Comparison of ENCODE assay signal across 23 mouse cellular contexts in genomic region chrX:51197012-51197411, GRCm38 (mm10). TPM values are rescaled to one million over a fixed set of nuclear protein-coding genes. Genes with fewer than 3 reads are reported as not detected.
DNase-seq lines count a peak whose midpoint lies in the region; ATAC-seq and TF ChIP-seq lines count a peak whose summit lies in the region.
"Had no signal": no experiment of that assay in that cellular context is flagged by ENCODE, and none has a peak within 500 bp of the region (broad histone marks: within the 10 kb centered on the region; RNA-seq: fewer than 3 reads in every experiment).

No protein-coding gene starts in this region.

- H3K9me3 ChIP-seq in intestine, embryonic 14.5 days (ENCODE audit: control insufficient read depth, low read length) = no peaks in the 10 kb centered on the region
- H3K9me3 ChIP-seq in intestine, embryonic 15.5 days = no peaks in the 10 kb centered on the region
- no peaks in the 10 kb centered on the region for H3K9me3 ChIP-seq in kidney, postnatal 0 days (replicated peaks; ENCODE audit: low read length)
- H3K9me3 ChIP-seq in limb, embryonic 12.5 days = no peaks in the 10 kb centered on the region
- no peaks in the 10 kb centered on the region for H3K9me3 ChIP-seq in midbrain, embryonic 16.5 days (replicated peaks; ENCODE audit: control insufficient read depth, low read length, poor library complexity, severe bottlenecking)
- H3K9me3 ChIP-seq: embryonic facial prominence, embryonic 15.5 days; forebrain, embryonic 15.5 days; G1E; heart, embryonic 10.5 days; hindbrain, embryonic 12.5 days had no signal

- no peak overlapping the region for H3K9ac ChIP-seq in intestine, embryonic 14.5 days (ENCODE audit: low read length)
- no peak overlapping the region for H3K9ac ChIP-seq in intestine, embryonic 15.5 days
- no peak overlapping the region for H3K9ac ChIP-seq in kidney, postnatal 0 days (ENCODE audit: low read depth, low read length)
- no peak overlapping the region for H3K9ac ChIP-seq in limb, embryonic 12.5 days (replicated peaks)
- no peak overlapping the region for H3K9ac ChIP-seq in midbrain, embryonic 16.5 days (ENCODE audit: low read depth, low read length)
- H3K9ac ChIP-seq: embryonic facial prominence, embryonic 15.5 days; forebrain, embryonic 15.5 days; hindbrain, embryonic 12.5 days had no signal

- DNase-seq in intestine, embryonic 14.5 days (ENCODE audit: low spot score) = no peak
- DNase-seq in kidney, postnatal 0 days (ENCODE audit: low spot score) = peak; percentile 70
- DNase-seq in kidney, adult 18-20 months = no peak
- DNase-seq in layer of hippocampus, postnatal 25 days (ENCODE audit: extremely low spot score in 1 of 2, low spot score in 1 of 2) = no peak
- DNase-seq: adrenal gland, adult 8-10 months; adrenal gland, postnatal 36 days; cerebellum, adult 2 months; cerebellum, postnatal 14 days; gastrocnemius, postnatal 10 days; heart, adult 18-20 months; heart, postnatal 10 days; heart, postnatal 4 days had no signal

- H3K36me3 ChIP-seq in intestine, embryonic 14.5 days (ENCODE audit: control insufficient read depth, insufficient read depth, low read length) = no peaks in the 10 kb centered on the region
- H3K36me3 ChIP-seq in intestine, embryonic 15.5 days = no peaks in the 10 kb centered on the region
- no peaks in the 10 kb centered on the region for H3K36me3 ChIP-seq in kidney, postnatal 0 days (ENCODE audit: insufficient read depth, low read length)
- H3K36me3 ChIP-seq in limb, embryonic 12.5 days = no peaks in the 10 kb centered on the region
- H3K36me3 ChIP-seq in midbrain, embryonic 16.5 days (ENCODE audit: control insufficient read depth, insufficient read depth, low read length) = no peaks in the 10 kb centered on the region
- H3K36me3 ChIP-seq: embryonic facial prominence, embryonic 15.5 days; forebrain, embryonic 15.5 days; heart, embryonic 10.5 days; hindbrain, embryonic 12.5 days had no signal

- no peak overlapping the region for H3K4me2 ChIP-seq in intestine, embryonic 14.5 days (ENCODE audit: low read length)
- no peak overlapping the region for H3K4me2 ChIP-seq in intestine, embryonic 15.5 days (replicated peaks)
- no peak overlapping the region for H3K4me2 ChIP-seq in kidney, postnatal 0 days (ENCODE audit: low read length)
- no peak overlapping the region for H3K4me2 ChIP-seq in limb, embryonic 12.5 days
- H3K4me2 ChIP-seq in midbrain, embryonic 16.5 days (ENCODE audit: low read length) = no peak overlapping the region
- H3K4me2 ChIP-seq: embryonic facial prominence, embryonic 15.5 days; forebrain, embryonic 15.5 days; hindbrain, embryonic 12.5 days had no signal

- no peak for ATAC-seq in intestine, embryonic 14.5 days (replicated peaks; ENCODE audit: low FRiP score, low TSS enrichment, low read depth)
- no peak for ATAC-seq in intestine, embryonic 15.5 days
- ATAC-seq in kidney, postnatal 0 days (replicated peaks; ENCODE audit: low FRiP score, low read depth) = no peak
- 0 out of 2 replicates have a peak, but pooled peaks have one; percentile 31 for ATAC-seq in limb, embryonic 12.5 days (ENCODE audit: insufficient number of reproducible peaks, insufficient read depth, low FRiP score, low TSS enrichment, low read depth)
- no peak for ATAC-seq in midbrain, embryonic 16.5 days
- ATAC-seq: CD4-positive, CD25-positive, alpha-beta regulatory T cell, adult 4 months; forebrain, embryonic 15.5 days; hindbrain, embryonic 16.5 days had no signal

- no peak overlapping the region for H3K4me3 ChIP-seq in intestine, embryonic 14.5 days (ENCODE audit: low read depth, low read length)
- no peak overlapping the region for H3K4me3 ChIP-seq in intestine, embryonic 15.5 days (replicated peaks)
- no peak overlapping the region for H3K4me3 ChIP-seq in kidney, postnatal 0 days (replicated peaks; ENCODE audit: low read depth, low read length)
- no peak overlapping the region for H3K4me3 ChIP-seq in embryonic fibroblast, embryonic 13.5 days (ENCODE audit: insufficient read depth, low read length)
- H3K4me3 ChIP-seq in limb, embryonic 12.5 days (replicated peaks) = no peak overlapping the region
- H3K4me3 ChIP-seq in midbrain, embryonic 16.5 days (ENCODE audit: low read depth, low read length) = no peak overlapping the region
- H3K4me3 ChIP-seq: embryonic facial prominence, embryonic 15.5 days; forebrain, embryonic 15.5 days; heart, embryonic 10.5 days; hindbrain, embryonic 12.5 days had no signal

- H3K4me1 ChIP-seq in intestine, embryonic 14.5 days (replicated peaks; ENCODE audit: control insufficient read depth, insufficient read depth, low read length) = 0 out of 2 replicates have a peak, but pooled peaks cover 2% of the 10 kb centered on the region
- H3K4me1 ChIP-seq in intestine, embryonic 15.5 days (replicated peaks) = no peaks in the 10 kb centered on the region
- no peaks in the 10 kb centered on the region for H3K4me1 ChIP-seq in kidney, postnatal 0 days (replicated peaks; ENCODE audit: insufficient read depth, low read length)
- H3K4me1 ChIP-seq in embryonic fibroblast, embryonic 13.5 days (ENCODE audit: control insufficient read depth, insufficient read depth, low read length) = no peaks in the 10 kb centered on the region
- peaks cover 16% of the 10 kb centered on the region for H3K4me1 ChIP-seq in limb, embryonic 12.5 days (replicated peaks)
- no peaks in the 10 kb centered on the region for H3K4me1 ChIP-seq in midbrain, embryonic 16.5 days (ENCODE audit: control insufficient read depth, insufficient read depth, low read length)
- H3K4me1 ChIP-seq: embryonic facial prominence, embryonic 15.5 days; forebrain, embryonic 15.5 days; heart, embryonic 10.5 days; hindbrain, embryonic 12.5 days had no signal

- no peak for TF ChIP-seq POLR2A in embryonic fibroblast, embryonic 13.5 days (IDR thresholded peaks at IDR 0.05; ENCODE audit: low read depth, low read length)

- no peaks in the 10 kb centered on the region for H3K27me3 ChIP-seq in intestine, embryonic 14.5 days (replicated peaks; ENCODE audit: control insufficient read depth, insufficient read depth, low read length)
- no peaks in the 10 kb centered on the region for H3K27me3 ChIP-seq in intestine, embryonic 15.5 days (replicated peaks)
- H3K27me3 ChIP-seq in kidney, postnatal 0 days (ENCODE audit: insufficient read depth, low read length) = no peaks in the 10 kb centered on the region
- no peaks in the 10 kb centered on the region; the same call in 1 of the 2 replicates for H3K27me3 ChIP-seq in limb, embryonic 12.5 days
- no peaks in the 10 kb centered on the region for H3K27me3 ChIP-seq in midbrain, embryonic 16.5 days (ENCODE audit: control insufficient read depth, insufficient read depth, low read depth, low read length)
- H3K27me3 ChIP-seq: embryonic facial prominence, embryonic 15.5 days; forebrain, embryonic 15.5 days; hindbrain, embryonic 12.5 days had no signal

- TF ChIP-seq CTCF in kidney, postnatal 0 days (IDR thresholded peaks at IDR 0.05; ENCODE audit: low read depth) = no peak
- TF ChIP-seq CTCF in embryonic fibroblast, embryonic 13.5 days (IDR thresholded peaks at IDR 0.05; ENCODE audit: borderline replicate concordance, insufficient read depth, low read length) = no peak

- H3K27ac ChIP-seq in intestine, embryonic 14.5 days (ENCODE audit: low read depth) = peak overlapping the region; percentile 27; the same call in 1 of the 2 replicates
- no peak overlapping the region for H3K27ac ChIP-seq in intestine, embryonic 15.5 days
- H3K27ac ChIP-seq in kidney, postnatal 0 days = no peak overlapping the region; the same call in 1 of the 2 replicates
- H3K27ac ChIP-seq in embryonic fibroblast, embryonic 13.5 days (ENCODE audit: insufficient read depth, low read length) = peak overlapping the region; percentile 47; the same call in 1 of the 2 replicates
- 0 out of 2 replicates have a peak overlapping the region, but pooled peaks have one; percentile 7 for H3K27ac ChIP-seq in limb, embryonic 12.5 days
- no peak overlapping the region for H3K27ac ChIP-seq in midbrain, embryonic 16.5 days (ENCODE audit: low read length)
- H3K27ac ChIP-seq: embryonic facial prominence, embryonic 15.5 days; forebrain, embryonic 15.5 days; heart, embryonic 10.5 days; hindbrain, embryonic 12.5 days had no signal

RNA-seq across cellular contexts. Expression of gene Mbnl3, which starts 9.3 kb away (rescaled TPM):
- polyA plus RNA-seq in intestine, embryonic 14.5 days (2014; fragmentation: Nextera tagmentation; extraction: Ambion mirVana) = 11.2 and 13.6 TPM in 2 replicates
- 10.7 and 11.3 TPM in 2 replicates for polyA plus RNA-seq in intestine, embryonic 15.5 days (2015; fragmentation: Nextera tagmentation; extraction: Ambion mirVana)
- 4.9 TPM in 2 replicates for polyA plus RNA-seq in kidney, postnatal 0 days (2015; fragmentation: Nextera tagmentation; extraction: Ambion mirVana)
- polyA plus RNA-seq in embryonic fibroblast, embryonic 13.5 days (2011; ENCODE audit: insufficient read length, low read depth, missing spikeins) = 8.6 and 11.3 TPM in 2 replicates
- 13.4 and 13.9 TPM in 2 replicates for polyA plus RNA-seq in limb, embryonic 12.5 days (2016; fragmentation: Nextera tagmentation; extraction: Ambion mirVana)
- total RNA-seq in layer of hippocampus, postnatal 25 days (2021) = under 1 TPM in 1 of 2 experiments, not detected in 1; 0.10 TPM
- 0.43 and 0.66 TPM in 2 replicates for polyA plus RNA-seq in midbrain, embryonic 16.5 days (2015; fragmentation: Nextera tagmentation; extraction: Ambion mirVana)

Comparison
In these comparisons a context has a peak if more than half of its experiments do, and no peak if none do; other contexts are left out.
1. H3K27ac ChIP-seq: peak in intestine, embryonic 14.5 days (single experiment), embryonic fibroblast, embryonic 13.5 days (single experiment) and limb, embryonic 12.5 days (single experiment); none in intestine, embryonic 15.5 days (single experiment), kidney, postnatal 0 days (single experiment) and midbrain, embryonic 16.5 days (single experiment).